Mouse (Mus musculus): ENCODE measurements around the gene Tbcel.

Tbcel gene

GRCm38 (mm10) chr9:42385656-42386055, 122.0 kb downstream of the Tbcel start:
- DNase-seq (ENCODE audit: low spot score): no peak

GRCm38 (mm10) chr9:42382628-42383347, 124.8 kb downstream of the Tbcel start:
- no peak for DNase-seq (ENCODE audit: low spot score)

- no peak for DNase-seq (ENCODE audit: low spot score)
These were observed 125.5 kb downstream of the Tbcel start for GRCm38 (mm10) chr9:42382063-42382462.

GRCm38 (mm10) chr9:42378071-42378470, 129.5 kb downstream of the Tbcel start:
- no peak for DNase-seq (ENCODE audit: low spot score)

GRCm38 (mm10) chr9:42377656-42378055, 130.0 kb downstream of the Tbcel start:
- no peak for DNase-seq (ENCODE audit: low spot score)

GRCm38 (mm10) chr9:42371670-42372368, 135.8 kb downstream of the Tbcel start:
- no peak for DNase-seq (ENCODE audit: low spot score)
